Mouse (Mus musculus): ENCODE data around the gene Clip4. TPM values are rescaled to one million over a fixed set of nuclear protein-coding genes. Genes with fewer than 3 reads are reported as not detected.

Clip4 gene
- total RNA-seq, 1 experiment from 2014 or later: not detected

DNA sequence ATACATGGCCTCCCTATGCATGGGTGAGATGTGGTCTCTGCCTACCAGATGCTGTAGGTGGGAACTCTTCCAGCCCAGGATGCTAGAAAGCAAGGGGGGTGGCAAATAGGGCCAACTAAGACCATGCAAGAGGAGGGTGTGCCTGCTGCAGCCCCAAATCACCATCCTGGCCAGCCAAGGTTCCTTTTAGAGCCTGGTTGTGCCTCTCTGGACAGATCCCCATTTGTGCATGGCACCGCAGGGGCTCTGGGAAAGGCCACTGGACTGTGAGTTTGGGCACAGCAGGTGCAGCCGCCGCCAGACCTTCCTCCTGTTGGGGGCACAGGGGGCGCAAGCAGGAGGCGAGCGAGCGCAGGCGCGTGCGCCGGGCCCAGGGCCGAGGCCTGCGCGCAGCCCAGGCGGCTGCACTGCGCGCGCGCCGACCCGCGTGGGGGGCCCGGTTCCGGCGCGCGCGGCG, 14.0 kb downstream of the Clip4 start:
- no peak for ATAC-seq (replicated peaks in 1 of 2; ENCODE audit: insufficient read depth in 1 of 2, low FRiP score in 2 of 2, low TSS enrichment in 1 of 2, low read depth in 1 of 2, poor library complexity in 2 of 2, severe bottlenecking in 2 of 2)

DNA sequence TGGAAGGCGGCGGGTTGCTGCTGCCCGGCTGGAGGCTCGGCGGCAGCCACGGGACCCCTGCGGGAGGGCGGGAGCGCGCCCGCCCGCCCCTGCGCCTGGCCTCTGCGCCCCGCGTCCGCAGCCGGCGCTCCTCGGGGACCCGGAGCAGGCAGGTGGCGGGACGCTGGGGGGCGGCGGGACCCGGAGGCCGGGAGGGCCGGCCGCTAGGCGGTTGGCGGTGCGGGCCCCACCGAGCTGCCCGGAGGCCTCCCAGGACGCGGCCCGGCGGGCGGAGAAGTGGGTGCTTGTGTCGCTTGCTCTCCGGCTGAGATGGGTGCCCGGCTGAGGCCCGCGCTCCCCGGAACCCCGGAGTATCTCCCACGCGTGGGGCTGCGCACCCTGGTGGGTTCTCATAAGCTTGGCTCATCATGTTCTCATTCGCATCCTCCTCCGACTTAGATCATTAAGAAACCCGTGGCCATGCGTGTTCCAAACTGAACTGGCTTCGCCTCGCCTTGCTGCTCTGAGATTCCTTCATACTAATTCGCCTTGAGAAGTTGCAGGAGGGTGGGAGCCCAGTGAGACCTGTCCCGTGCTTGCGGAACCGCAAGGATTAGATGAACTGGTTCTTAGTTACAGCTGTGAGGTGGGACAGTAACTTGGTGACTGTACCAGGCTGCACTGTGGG, 14.6 kb downstream of the Clip4 start:
- no peak for ATAC-seq (replicated peaks in 1 of 2; ENCODE audit: insufficient read depth in 1 of 2, low FRiP score in 2 of 2, low TSS enrichment in 1 of 2, low read depth in 1 of 2, poor library complexity in 2 of 2, severe bottlenecking in 2 of 2)

DNA sequence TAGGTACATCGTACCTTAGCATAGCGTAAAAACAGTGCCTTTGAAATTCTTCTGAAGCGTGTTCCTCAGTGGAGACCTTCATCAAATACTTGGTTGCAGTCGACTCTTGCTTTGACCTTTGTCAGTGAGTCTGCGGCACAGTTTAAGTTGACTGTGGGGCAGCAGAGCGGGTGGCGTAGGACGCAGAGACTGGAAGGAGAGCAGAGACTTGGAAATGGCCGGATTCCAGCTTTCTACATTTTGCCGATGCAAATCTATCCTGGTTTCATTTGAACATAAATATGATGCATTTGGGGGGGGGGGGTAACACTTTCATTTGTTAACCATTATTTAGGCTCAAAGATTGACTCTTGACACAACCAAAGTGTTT, 15.1 kb downstream of the Clip4 start:
- no peak for ATAC-seq (replicated peaks in 1 of 2; ENCODE audit: insufficient read depth in 1 of 2, low FRiP score in 2 of 2, low TSS enrichment in 1 of 2, low read depth in 1 of 2, poor library complexity in 2 of 2, severe bottlenecking in 2 of 2)

DNA sequence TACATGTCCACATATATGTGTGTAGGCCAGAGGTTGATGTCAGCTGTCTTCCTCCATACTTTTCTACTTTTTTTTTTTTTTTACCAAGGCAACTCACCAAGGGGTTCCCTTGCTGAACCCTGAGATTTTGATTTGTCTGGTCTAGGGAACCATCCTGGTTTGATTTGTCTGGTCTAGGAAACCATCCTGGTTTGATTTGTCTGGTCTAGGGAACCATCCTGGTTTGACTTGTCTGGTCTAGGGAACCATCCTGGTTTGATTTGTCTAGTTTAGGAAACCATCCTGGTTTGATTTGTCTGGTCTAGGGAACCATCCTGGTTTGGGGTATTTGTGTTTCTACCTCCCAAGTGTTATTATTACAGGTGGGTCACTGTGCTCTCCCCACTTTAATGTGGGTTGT, 18.2 kb downstream of the Clip4 start:
- ATAC-seq (replicated peaks in 1 of 2; ENCODE audit: insufficient read depth in 1 of 2, low FRiP score in 2 of 2, low TSS enrichment in 1 of 2, low read depth in 1 of 2, poor library complexity in 2 of 2, severe bottlenecking in 2 of 2): no peak

DNA sequence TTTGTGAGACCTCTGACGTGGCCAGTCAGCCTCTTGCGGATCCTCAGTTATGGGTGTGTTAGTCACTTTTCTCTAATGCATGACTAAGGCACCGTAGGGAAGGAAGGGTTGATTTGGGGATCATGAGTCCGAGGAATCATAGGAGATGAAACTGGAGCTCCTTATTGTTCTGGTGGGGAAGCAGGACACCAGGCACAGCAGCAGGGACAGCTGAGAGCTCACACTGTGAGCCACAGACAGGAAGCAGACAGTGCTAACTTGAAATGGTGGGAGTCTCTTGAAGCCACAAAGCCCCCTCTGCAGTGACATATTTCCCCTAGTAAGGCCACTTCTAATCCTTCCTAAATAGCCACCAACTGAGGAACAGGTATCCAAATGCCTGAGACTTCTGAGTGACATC, 22.8 kb downstream of the Clip4 start:
- no peak for ATAC-seq (replicated peaks in 1 of 2; ENCODE audit: insufficient read depth in 1 of 2, low FRiP score in 2 of 2, low TSS enrichment in 1 of 2, low read depth in 1 of 2, poor library complexity in 2 of 2, severe bottlenecking in 2 of 2)

DNA sequence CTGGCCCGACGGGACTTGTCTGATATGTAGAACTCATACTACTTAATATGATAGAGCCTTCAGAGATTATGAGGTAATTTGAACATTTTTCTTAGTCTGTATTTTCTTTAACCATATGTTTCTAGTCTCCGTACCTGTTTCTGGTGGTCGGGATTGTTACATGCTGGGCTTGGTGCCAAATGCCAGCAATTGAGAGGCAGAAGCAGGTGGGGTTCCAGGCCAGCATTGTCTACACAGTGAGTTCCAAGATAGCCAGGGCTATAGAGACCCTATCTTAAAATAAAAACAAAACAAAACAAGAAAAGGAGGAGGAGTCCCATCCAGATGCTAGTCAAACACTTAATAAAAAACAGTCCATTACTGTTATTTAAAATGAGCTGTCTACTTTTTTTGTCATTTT, 23.3 kb downstream of the Clip4 start:
- no peak for ATAC-seq (replicated peaks in 1 of 2; ENCODE audit: insufficient read depth in 1 of 2, low FRiP score in 2 of 2, low TSS enrichment in 1 of 2, low read depth in 1 of 2, poor library complexity in 2 of 2, severe bottlenecking in 2 of 2)

DNA sequence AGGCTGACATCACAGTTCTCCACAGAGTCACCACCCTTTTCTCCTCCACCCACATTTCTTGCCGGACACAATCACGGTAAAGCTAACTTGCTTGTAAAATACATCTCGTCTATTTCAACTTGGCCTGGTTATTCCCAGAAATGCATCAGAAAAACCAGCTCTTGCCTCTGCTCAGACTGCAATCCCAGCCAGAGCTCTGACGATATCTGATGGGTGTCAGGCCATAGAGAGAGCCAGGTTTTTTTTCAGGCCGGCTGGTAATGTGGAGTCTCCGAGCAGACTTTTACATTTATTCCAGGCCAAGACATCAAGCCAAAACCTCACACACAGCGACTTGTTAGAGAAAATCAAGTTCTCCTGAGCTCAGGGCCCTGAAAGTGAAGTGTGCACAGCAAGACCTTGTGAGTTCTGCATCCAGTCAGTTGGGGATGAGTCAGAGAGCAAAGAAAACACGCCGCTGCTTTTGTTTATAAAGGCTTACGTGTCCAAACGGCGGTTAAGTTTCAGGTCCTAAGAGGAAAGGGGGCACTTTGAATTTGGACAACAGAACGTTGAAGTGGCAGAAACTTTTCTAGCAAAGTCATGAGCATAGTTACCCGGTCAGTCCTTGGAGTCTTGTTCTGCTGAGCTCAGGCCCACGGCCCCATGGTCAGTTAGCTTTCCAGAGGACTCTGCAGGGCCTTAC, 27.4 kb downstream of the Clip4 start:
- ATAC-seq (replicated peaks in 1 of 2; ENCODE audit: insufficient read depth in 1 of 2, low FRiP score in 2 of 2, low TSS enrichment in 1 of 2, low read depth in 1 of 2, poor library complexity in 2 of 2, severe bottlenecking in 2 of 2): no peak

DNA sequence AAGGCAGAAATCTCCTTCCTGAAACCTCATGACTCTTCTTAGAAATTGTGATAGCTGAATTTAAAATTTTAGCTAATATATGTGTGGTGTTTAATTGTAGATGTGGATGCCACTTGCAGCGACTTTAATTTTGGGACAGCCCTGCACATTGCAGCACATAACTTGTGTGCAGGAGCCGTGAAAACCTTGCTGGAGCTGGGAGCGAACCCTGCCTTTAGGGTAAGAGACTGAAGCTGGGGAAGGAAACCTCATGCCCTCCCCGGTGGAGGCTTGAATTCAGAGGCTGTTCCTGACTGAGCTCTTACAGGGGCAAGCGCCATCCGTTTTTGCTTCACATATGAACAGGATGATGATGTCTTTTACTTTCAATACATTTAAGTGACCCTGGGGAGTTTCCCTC, 35.2 kb downstream of the Clip4 start:
- ATAC-seq (replicated peaks in 1 of 2; ENCODE audit: insufficient read depth in 1 of 2, low FRiP score in 2 of 2, low TSS enrichment in 1 of 2, low read depth in 1 of 2, poor library complexity in 2 of 2, severe bottlenecking in 2 of 2): no peak

DNA sequence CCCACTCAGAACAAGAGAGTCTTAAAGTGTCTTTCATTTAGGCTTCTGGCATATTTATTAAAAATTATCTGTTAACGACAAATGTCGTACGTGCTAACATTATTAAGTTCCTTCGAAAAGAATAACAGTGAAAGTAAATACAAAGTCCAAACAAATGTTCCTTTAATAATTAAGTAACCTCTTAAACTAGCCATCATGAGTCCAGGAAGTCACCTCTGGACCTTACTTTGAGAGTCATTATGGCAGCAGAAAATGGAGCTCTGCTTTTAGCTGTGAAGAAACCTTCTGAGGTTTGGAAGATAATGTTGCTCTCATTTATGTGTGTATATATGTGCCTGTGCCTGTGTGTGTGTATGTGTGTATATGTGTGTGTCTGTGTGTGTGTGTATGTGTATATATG, 35.6 kb downstream of the Clip4 start:
- no peak for ATAC-seq (replicated peaks in 1 of 2; ENCODE audit: insufficient read depth in 1 of 2, low FRiP score in 2 of 2, low TSS enrichment in 1 of 2, low read depth in 1 of 2, poor library complexity in 2 of 2, severe bottlenecking in 2 of 2)

DNA sequence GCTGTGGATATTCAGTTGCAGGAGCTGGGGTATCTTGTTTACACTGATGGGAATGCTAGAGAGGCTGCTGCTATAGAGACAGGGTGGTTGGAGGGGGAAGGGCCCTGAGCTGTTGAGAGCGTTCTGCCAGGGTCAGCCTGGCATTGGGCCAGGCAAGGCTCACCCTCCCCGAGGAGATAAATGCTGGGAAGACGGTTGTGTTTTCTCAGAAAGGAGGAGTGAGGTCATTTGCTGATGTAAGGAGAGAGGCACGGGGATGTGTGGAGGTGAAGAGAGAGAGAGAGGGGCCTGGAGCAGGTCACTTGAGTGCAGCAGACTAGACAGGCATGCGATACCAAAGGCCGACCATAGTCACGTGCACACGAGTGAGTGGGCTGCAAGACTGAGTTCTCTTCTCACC, 42.8 kb downstream of the Clip4 start:
- no peak for ATAC-seq (replicated peaks in 1 of 2; ENCODE audit: insufficient read depth in 1 of 2, low FRiP score in 2 of 2, low TSS enrichment in 1 of 2, low read depth in 1 of 2, poor library complexity in 2 of 2, severe bottlenecking in 2 of 2)

DNA sequence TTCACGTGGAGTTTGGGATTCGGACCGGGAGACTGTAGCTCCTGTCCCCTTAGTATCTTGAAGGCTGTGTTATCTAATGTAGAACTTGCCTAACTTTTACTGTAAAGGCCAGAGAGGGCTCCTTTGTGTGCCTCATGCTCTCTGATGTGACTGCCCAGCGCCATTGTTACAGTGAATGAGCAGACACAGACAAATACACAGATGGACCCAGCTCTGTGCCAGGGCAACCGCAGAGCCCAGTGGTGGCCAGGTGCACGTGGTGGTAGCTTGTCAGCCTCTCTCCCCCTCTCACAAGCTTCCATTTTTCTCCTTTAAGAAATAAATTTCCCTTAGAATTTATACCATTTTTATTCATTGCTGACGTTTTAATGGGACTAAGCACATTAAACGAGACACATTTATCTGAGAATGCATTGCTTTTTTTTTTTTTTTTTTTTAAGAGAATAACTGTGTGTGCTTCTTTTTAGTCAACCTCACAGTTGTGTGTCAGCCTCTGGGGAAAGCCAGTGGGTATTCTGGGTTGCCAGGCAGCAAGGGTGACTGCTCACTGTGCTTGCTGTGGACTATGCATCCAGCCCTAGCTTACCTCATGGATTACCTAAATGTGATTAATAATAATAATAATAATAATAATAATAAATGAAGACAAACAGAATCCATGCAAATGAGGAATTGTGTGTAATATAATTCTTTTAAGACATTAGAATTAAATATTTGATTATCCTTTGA, 48.0 kb downstream of the Clip4 start:
- ATAC-seq (replicated peaks in 1 of 2; ENCODE audit: insufficient read depth in 1 of 2, low FRiP score in 2 of 2, low TSS enrichment in 1 of 2, low read depth in 1 of 2, poor library complexity in 2 of 2, severe bottlenecking in 2 of 2): no peak

DNA sequence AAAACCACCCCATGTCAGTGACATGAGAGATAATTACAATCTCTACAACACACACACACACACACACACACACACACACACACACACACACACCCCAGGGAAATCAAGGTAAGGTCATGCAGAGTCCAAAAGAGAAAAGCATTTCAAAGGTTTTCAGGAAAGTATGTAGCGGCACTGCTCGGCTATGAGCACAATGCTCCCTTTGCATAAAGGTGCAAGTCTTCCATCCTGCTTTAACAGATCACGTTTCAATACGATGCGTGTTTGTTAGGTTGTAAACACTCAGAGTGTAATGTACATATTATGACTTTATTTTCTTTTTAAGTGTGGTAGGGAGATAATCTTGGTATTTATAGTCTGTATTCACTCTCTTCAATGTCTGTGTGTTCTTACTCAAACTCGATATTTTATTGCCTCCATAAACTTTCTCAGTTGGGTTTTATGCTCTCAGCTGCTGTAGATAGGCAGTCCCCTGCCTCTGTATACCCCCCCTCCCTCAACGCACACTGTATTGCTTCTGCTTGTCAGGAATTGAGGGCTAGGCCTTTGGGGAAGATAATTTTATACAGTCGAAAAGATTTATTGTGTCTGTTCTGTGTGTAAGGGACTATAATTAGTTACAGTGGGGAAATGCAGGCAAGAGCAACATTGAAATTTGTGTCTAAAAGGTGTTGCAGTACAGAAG, 55.5 kb downstream of the Clip4 start:
- no peak for ATAC-seq (replicated peaks in 1 of 2; ENCODE audit: insufficient read depth in 1 of 2, low FRiP score in 2 of 2, low TSS enrichment in 1 of 2, low read depth in 1 of 2, poor library complexity in 2 of 2, severe bottlenecking in 2 of 2)

DNA sequence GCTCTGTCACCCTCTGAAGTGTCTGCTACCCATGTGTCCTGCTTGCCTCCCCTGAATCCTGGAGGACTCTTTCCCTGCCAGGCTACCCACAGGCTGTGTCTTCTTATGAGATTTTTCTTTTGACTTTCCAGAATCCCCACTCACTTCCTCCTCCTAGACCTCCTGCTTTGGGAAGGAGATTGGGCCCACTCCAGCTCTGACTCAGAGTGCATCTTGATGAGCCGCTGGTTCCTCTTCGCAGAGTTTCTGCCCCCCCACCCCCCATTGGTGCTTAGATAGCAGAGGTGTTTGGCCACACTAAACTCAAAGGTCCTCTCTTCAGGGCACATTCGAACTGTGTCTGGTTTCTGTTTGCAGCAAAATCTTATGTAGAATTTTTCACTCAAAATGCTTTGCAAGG, 58.3 kb downstream of the Clip4 start:
- no peak for ATAC-seq (replicated peaks in 1 of 2; ENCODE audit: insufficient read depth in 1 of 2, low FRiP score in 2 of 2, low TSS enrichment in 1 of 2, low read depth in 1 of 2, poor library complexity in 2 of 2, severe bottlenecking in 2 of 2)

DNA sequence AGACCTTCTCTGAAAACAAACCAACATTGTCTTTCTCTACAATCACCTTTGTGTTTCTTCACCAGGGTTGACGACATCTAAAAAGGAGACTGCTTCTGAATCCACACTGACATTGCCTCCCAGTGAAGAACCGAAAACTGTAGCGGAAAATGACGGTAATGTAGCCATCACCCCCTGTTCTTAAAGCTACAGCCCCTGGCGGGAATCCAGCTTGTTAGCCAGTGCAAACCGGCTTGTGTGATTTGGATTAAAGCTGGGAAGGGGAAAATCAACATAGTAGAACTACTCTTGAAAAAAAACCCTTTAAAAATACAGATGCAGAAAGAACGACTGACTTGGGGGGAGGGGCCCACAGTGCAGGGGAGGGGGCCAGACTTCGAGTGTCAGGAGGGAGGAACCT, 59.4 kb downstream of the Clip4 start:
- ATAC-seq (replicated peaks in 1 of 2; ENCODE audit: insufficient read depth in 1 of 2, low FRiP score in 2 of 2, low TSS enrichment in 1 of 2, low read depth in 1 of 2, poor library complexity in 2 of 2, severe bottlenecking in 2 of 2): no peak; a peak in 1 of 4 replicates

DNA sequence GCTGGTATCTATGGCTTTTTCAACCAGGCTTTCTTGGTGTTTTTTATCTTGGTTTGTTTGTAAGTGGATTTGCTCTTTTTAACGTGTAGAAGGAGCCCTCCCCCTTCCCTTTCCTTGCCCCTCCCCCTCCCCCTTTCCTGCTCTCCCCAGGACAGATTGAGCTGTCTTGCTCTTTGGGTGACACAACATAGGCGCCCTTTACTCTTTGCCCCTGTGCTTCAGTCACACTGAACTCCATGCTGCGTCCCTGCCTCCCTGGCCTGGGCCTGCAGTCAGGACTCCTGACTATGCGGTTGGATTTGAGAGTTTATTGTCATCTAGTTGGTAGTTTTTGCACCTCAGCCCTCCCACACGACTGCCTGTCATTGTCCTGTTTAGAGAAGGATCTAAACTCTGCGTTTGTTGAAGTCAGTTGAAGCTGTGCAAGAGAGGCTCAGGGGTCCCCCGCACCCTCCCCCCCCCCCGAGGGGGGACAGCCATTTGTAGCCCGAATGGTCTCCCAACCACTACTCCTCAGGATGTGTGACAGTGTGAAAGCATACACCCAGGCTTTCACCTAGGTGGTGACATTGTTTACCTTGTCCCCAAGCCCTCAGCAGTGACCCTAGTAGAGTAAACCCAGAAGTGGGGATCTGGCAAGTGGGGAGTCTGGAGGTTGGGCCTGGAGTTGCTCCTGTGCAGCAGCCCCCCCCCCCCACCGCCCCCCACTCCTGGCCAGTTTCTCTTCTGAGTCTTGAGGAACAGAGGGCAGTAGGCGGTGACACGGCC, 60.6 kb downstream of the Clip4 start:
- no peak for ATAC-seq (replicated peaks in 1 of 2; ENCODE audit: insufficient read depth in 1 of 2, low FRiP score in 2 of 2, low TSS enrichment in 1 of 2, low read depth in 1 of 2, poor library complexity in 2 of 2, severe bottlenecking in 2 of 2)

DNA sequence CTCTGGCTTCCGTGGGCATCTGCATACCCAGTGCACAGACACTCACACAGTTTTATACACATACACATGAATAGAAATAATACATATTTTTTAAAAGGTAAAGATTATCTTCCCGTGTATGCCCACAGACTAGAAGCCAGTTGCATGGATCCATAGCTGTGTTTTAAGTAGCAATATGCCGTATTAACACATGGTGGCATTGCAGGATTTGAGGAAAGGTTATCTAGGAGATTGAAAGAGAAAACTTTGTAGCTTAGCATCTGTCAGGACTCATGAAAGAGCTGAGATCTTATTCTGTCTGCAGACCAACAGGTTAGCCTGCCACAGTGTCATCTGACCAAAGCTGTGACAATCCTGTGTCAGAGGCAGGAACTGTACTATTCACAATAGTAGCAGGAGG, 63.7 kb downstream of the Clip4 start:
- ATAC-seq (replicated peaks in 1 of 2; ENCODE audit: insufficient read depth in 1 of 2, low FRiP score in 2 of 2, low TSS enrichment in 1 of 2, low read depth in 1 of 2, poor library complexity in 2 of 2, severe bottlenecking in 2 of 2): no peak

DNA sequence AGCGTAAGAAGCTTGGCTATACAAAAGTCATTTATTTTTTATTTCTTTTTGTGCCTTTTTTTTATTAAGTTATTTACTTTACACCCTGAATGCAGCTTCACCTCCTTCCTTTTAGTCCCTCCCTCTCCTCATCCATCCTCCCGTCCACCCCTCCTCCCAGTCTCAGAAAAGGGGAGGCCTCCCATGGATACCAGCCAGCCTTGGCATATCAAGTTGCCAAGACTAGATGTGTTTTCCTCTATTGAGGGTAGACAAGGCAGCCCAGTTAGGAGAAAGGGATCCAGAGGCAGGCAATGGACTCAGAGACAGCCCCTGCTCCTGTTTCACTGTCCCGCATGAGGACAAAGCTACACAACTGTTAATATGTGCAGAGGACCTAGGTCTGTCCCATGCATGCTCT, 93.9 kb downstream of the Clip4 start:
- ATAC-seq (replicated peaks in 1 of 2; ENCODE audit: insufficient read depth in 1 of 2, low FRiP score in 2 of 2, low TSS enrichment in 1 of 2, low read depth in 1 of 2, poor library complexity in 2 of 2, severe bottlenecking in 2 of 2): no peak

Measured in hematopoietic stem cell, adult 5-6 weeks (primary cell).